Mouse (Mus musculus) stomach, postnatal 0 days (tissue): Measurements from ENCODE around the gene Angel2. TPM values are rescaled to one million over a fixed set of nuclear protein-coding genes. Genes with fewer than 3 reads are reported as not detected.

Source experiments
- ATAC-seq: fragments of 200-750 bp; cut with Nextera tagmentation; 2 replicates; pipeline ENCODE4 v1.8.0; 2017; ENCODE audit not compliant: low FRiP score, low TSS enrichment
- DNase-seq: peaks from one replicate; pipeline ENCODE4 v3.0.0-alpha.2; 2016; ENCODE audit warnings: low spot score
- H3K27ac ChIP-seq: fragments of 300-500 bp; sonication (generic); replicated peaks from 2 replicates; pipeline ENCODE4 v1.5.1; 2014; ENCODE audit warnings: mild to moderate bottlenecking, control low read depth
- H3K27me3 ChIP-seq: fragments of 300-500 bp; sonication (generic); 2 replicates; pipeline ENCODE4 v1.6.1; 2014; ENCODE audit warnings: low read length; ENCODE audit not compliant: control insufficient read depth, insufficient read depth
- H3K36me3 ChIP-seq: fragments of 300-500 bp; sonication (generic); 2 replicates; pipeline ENCODE4 v1.6.1; 2014; ENCODE audit warnings: low read length, mixed read lengths; ENCODE audit not compliant: control insufficient read depth, insufficient read depth
- H3K4me1 ChIP-seq: fragments of 300-500 bp; sonication (generic); replicated peaks from 2 replicates; pipeline ENCODE4 v1.6.1; 2014; ENCODE audit warnings: antibody characterized with exemption; ENCODE audit not compliant: control insufficient read depth, insufficient read depth
- H3K4me2 ChIP-seq: fragments of 300-500 bp; sonication (generic); replicated peaks from 2 replicates; pipeline ENCODE4 v1.6.1; 2014; ENCODE audit warnings: low read depth, mild to moderate bottlenecking, control low read depth, moderate library complexity
- H3K4me3 ChIP-seq: fragments of 300-500 bp; sonication (generic); 2 replicates; pipeline ENCODE4 v1.5.1; 2014; ENCODE audit warnings: low read depth, low read length, control low read depth
- H3K9ac ChIP-seq: fragments of 300-500 bp; sonication (generic); 2 replicates; pipeline ENCODE4 v1.6.1; 2014; ENCODE audit warnings: mild to moderate bottlenecking, low read length, control low read depth, mixed read lengths
- H3K9me3 ChIP-seq: fragments of 300-500 bp; sonication (generic); 2 replicates; pipeline ENCODE4 v1.6.1; 2016; ENCODE audit warnings: low read length; ENCODE audit not compliant: control insufficient read depth
- CTCF ChIP-seq: IDR thresholded peaks from 2 replicates; pipeline ENCODE4 v1.5.1; 2016; ENCODE audit warnings: antibody characterized with exemption, low read depth, mild to moderate bottlenecking, moderate library complexity
- EP300 ChIP-seq: optimal IDR thresholded peaks from 2 replicates; pipeline ENCODE3; 2016; ENCODE audit warnings: antibody characterized with exemption
- WGBS: fragments of 180-500 bp; shearing (Covaris S2); extraction: QIAGEN DNeasy Blood & Tissue Kit; methylation state at CpG from one replicate; pipeline ENCODE4 v1.1.7; 2014; 5-methylcytosine and 5-hydroxymethylcytosine counted together
- polyA plus RNA-seq: library from polyadenylated mRNA; unstranded; fragments of >200 nt; fragmentation: Nextera tagmentation; extraction: Ambion mirVana; gene quantifications from 2 replicates; pipeline ENCODE4 v1.2.1, GENCODE M21; 2015

The Angel2 gene
- polyA plus RNA-seq, 1 experiment from 2014 or later: 20.5 TPM

GRCm38 (mm10) chr1:190996346-190996877 lies 71.5 kb downstream of the Angel2 start:
- Histone ChIP-seq H3K9ac (no peak overlapping the region), H3K4me2 (no peak overlapping the region), H3K27me3 (no peaks in the 10 kb centered on the region), H3K36me3 (no peaks in the 10 kb centered on the region), H3K4me1 (no peaks in the 10 kb centered on the region), H3K4me3 (no peak overlapping the region), H3K9me3 (no peaks in the 10 kb centered on the region), H3K27ac (no peak overlapping the region)
- no peak for DNase-seq
- 62% methylated on average over 6 of the region's 6 CpGs for WGBS
- TF ChIP-seq EP300: no peak
- peak; percentile 67 for TF ChIP-seq CTCF
- no peak for ATAC-seq

Other genes starting within 250 kb of the Angel2 start
- 4.5 TPM in 2 replicates for gene Rps6kc1, start 13.3 kb upstream of the Angel2 start, polyA plus RNA-seq
- gene Vash2, start 54.2 kb downstream of the Angel2 start, polyA plus RNA-seq: 3.8 and 4.2 TPM in 2 replicates
- gene Flvcr1, start 101.0 kb downstream of the Angel2 start, polyA plus RNA-seq: 2.9 and 3.2 TPM in 2 replicates
- not detected in 2 replicates for gene Spata45, start 111.5 kb downstream of the Angel2 start, polyA plus RNA-seq
- gene Tatdn3, start 137.8 kb downstream of the Angel2 start, polyA plus RNA-seq: 8.9 and 11.7 TPM in 2 replicates
- 3.5 and 5.2 TPM in 2 replicates for gene Nsl1, start 137.9 kb downstream of the Angel2 start, polyA plus RNA-seq
- 5.0 and 5.7 TPM in 2 replicates for gene Batf3, start 172.7 kb downstream of the Angel2 start, polyA plus RNA-seq
- 0.04 TPM in 1 of 2 replicates, not detected in the other for gene Fam71a, start 239.7 kb downstream of the Angel2 start, polyA plus RNA-seq